Mouse (Mus musculus) stomach, embryonic 16.5 days (tissue): ENCODE measurements around the gene Inpp5f. TPM values are rescaled to one million over a fixed set of nuclear protein-coding genes. Genes with fewer than 3 reads are reported as not detected.

ENCODE experiments used
- ATAC-seq: fragments of 200-750 bp; cut with Nextera tagmentation; 2 replicates; pipeline ENCODE4 v1.8.0; 2017; ENCODE audit warnings: moderate number of reproducible peaks, moderate TSS enrichment; ENCODE audit not compliant: insufficient read depth, low FRiP score
- H3K27ac ChIP-seq: fragments of 300-500 bp; sonication (generic); 2 replicates; pipeline ENCODE4 v1.5.1; 2014; ENCODE audit warnings: low read length
- H3K27me3 ChIP-seq: fragments of 300-500 bp; sonication (generic); 2 replicates; pipeline ENCODE4 v1.6.1; 2014; ENCODE audit warnings: low read length, control low read depth, mixed read lengths; ENCODE audit not compliant: control insufficient read depth, insufficient read depth
- H3K36me3 ChIP-seq: fragments of 300-500 bp; sonication (generic); 2 replicates; pipeline ENCODE4 v1.6.1; 2014; ENCODE audit warnings: low read length; ENCODE audit not compliant: control insufficient read depth, insufficient read depth
- H3K4me1 ChIP-seq: fragments of 300-500 bp; sonication (generic); 2 replicates; pipeline ENCODE4 v1.6.1; 2014; ENCODE audit warnings: low read length, control low read depth, mixed read lengths; ENCODE audit not compliant: control insufficient read depth, insufficient read depth
- H3K4me2 ChIP-seq: fragments of 300-500 bp; sonication (generic); 2 replicates; pipeline ENCODE4 v1.6.1; 2014; ENCODE audit warnings: low read depth, low read length, mixed read lengths
- H3K4me3 ChIP-seq: fragments of 300-500 bp; sonication (generic); replicated peaks from 2 replicates; pipeline ENCODE4 v1.5.1; 2014; ENCODE audit warnings: mild to moderate bottlenecking, low read length
- H3K9ac ChIP-seq: fragments of 300-500 bp; sonication (generic); 2 replicates; pipeline ENCODE4 v1.6.1; 2014; ENCODE audit warnings: low read length
- H3K9me3 ChIP-seq: fragments of 300-500 bp; sonication (generic); replicated peaks from 2 replicates; pipeline ENCODE4 v1.6.1; 2016; ENCODE audit warnings: low read length, control low read depth; ENCODE audit not compliant: control insufficient read depth
- WGBS: fragments of 180-500 bp; shearing (Covaris S2); extraction: QIAGEN DNeasy Blood & Tissue Kit; methylation state at CpG from one replicate; pipeline ENCODE4 v1.1.7; 2014; 5-methylcytosine and 5-hydroxymethylcytosine counted together
- polyA plus RNA-seq: library from polyadenylated mRNA; unstranded; fragments of >200 nt; fragmentation: Nextera tagmentation; extraction: Ambion mirVana; gene quantifications from 2 replicates; pipeline ENCODE4 v1.2.1, GENCODE M21; 2015

Inpp5f gene
- polyA plus RNA-seq, 1 experiment from 2014 or later = 20.2 TPM

DNA sequence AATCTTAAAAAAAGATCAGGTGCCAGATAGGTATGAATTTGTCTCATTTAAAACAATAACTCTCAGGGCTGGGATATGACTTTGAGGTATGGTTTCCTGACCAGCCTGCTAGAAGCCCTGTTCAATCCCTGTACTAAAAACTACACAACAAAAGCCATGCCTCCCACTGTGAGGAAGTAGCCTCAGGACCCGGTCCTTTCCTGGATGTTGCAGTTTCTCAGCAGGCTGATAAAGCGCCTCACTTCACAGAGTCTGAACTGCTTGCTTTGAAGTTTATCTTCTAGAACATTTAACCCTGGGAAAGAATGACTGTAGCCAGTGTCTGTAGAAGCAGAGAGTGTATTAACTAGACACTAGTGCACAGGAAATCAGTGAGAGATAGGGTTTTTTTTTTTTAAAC is 57.7 kb downstream of the Inpp5f start:
- Histone ChIP-seq H3K9me3 (no peaks in the 10 kb centered on the region), H3K4me1 (peaks cover 9% of the 10 kb centered on the region), H3K4me2 (no peak overlapping the region), H3K27ac (no peak overlapping the region), H3K36me3 (peaks cover 7% of the 10 kb centered on the region; the same call in 1 of the 2 replicates), H3K9ac (no peak overlapping the region), H3K4me3 (no peak overlapping the region), H3K27me3 (no peaks in the 10 kb centered on the region)
- no peak for ATAC-seq
- 60% methylated on average over 2 of the region's 2 CpGs for WGBS

DNA sequence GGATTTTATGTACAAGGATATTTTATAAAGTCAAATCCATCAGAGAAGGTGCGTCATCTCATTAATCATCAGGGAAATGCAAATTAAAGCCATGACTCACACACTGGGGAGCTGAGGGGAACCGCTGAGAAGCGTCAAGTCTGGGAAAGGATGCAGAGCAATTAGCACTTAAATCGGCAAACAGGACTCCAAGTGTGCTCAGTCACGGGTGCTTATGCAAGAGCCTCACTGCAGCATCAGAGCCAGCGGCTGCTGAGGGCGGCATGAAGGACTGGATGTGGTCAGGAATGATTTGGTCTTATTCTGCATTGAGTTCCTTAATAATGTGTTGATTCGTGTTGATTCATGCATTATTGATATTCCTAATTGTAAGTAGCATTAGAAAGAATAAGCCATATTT is 60.8 kb downstream of the Inpp5f start:
- Histone ChIP-seq H3K4me1 (peaks cover 9% of the 10 kb centered on the region), H3K4me3 (no peak overlapping the region), H3K9me3 (no peaks in the 10 kb centered on the region), H3K4me2 (peak overlapping the region; percentile 7; the same call in 1 of the 2 replicates), H3K9ac (no peak overlapping the region), H3K27me3 (no peaks in the 10 kb centered on the region), H3K27ac (no peak overlapping the region), H3K36me3 (no peaks in the 10 kb centered on the region)
- 29% methylated on average over 8 of the region's 8 CpGs for WGBS
- ATAC-seq = no peak

DNA sequence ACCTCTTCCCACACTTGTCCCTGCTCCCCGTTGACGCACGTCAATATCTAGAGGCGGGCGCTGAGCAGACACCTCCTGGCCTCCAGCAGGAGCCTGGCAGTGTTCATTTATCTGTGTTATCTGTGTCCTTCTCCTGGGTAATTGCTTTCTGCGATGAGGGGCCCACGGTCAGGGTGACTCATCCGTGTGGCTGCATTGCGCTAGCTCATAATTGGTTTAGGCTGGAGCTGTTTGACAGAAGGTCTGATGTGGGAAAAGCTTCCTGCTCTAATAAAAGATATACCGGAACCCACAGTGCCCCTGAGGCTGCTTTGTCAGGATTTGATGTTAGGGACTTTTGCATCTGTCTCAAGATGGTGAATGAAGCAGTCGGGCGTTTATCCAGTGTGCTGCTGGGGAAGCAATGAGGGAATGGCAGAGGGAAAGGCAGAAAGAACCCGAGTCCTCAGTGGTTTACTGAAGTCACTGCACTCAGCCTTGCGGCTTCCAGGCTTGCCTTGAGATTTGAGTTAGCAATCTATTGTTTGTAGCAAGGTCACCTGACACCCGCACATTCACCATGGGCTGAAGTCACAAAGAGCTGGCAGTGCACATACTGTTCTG is 61.4 kb downstream of the Inpp5f start:
- Histone ChIP-seq H3K27ac (no peak overlapping the region), H3K36me3 (no peaks in the 10 kb centered on the region), H3K4me3 (no peak overlapping the region), H3K9me3 (no peaks in the 10 kb centered on the region), H3K9ac (no peak overlapping the region), H3K4me2 (peak overlapping the region; percentile 7; the same call in 1 of the 2 replicates), H3K27me3 (no peaks in the 10 kb centered on the region), H3K4me1 (peaks cover 9% of the 10 kb centered on the region)
- ATAC-seq = peak; percentile 64; the same call in 1 of the 2 replicates
- WGBS = 16% methylated on average over 15 of the region's 15 CpGs

DNA sequence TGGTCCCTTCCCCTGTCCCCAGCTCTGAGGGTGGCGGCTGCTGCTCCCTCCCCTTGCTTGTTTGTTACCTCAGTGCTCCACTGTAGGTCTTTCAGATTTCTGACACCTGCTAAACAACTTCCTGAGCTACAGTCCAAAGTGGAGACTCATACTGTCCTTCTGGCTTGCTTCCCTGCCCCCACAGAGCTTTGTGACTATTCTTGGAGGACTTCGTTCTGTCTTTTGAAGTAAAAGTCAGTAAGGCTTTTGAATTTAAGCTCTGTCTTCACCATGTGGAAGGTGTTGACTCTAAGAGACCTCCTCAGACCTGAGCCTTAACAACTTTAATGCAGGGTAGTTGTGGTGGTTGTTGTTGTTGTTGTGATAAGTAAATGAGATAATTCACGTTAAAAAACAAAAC is 67.4 kb downstream of the Inpp5f start:
- Histone ChIP-seq H3K4me1 (no peaks in the 10 kb centered on the region), H3K27ac (no peak overlapping the region), H3K4me2 (no peak overlapping the region), H3K36me3 (0 out of 2 replicates have a peak, but pooled peaks cover 4% of the 10 kb centered on the region), H3K4me3 (no peak overlapping the region), H3K9ac (no peak overlapping the region), H3K27me3 (no peaks in the 10 kb centered on the region), H3K9me3 (no peaks in the 10 kb centered on the region)
- ATAC-seq = no peak
- 78% methylated on average over 3 of the region's 3 CpGs for WGBS

DNA sequence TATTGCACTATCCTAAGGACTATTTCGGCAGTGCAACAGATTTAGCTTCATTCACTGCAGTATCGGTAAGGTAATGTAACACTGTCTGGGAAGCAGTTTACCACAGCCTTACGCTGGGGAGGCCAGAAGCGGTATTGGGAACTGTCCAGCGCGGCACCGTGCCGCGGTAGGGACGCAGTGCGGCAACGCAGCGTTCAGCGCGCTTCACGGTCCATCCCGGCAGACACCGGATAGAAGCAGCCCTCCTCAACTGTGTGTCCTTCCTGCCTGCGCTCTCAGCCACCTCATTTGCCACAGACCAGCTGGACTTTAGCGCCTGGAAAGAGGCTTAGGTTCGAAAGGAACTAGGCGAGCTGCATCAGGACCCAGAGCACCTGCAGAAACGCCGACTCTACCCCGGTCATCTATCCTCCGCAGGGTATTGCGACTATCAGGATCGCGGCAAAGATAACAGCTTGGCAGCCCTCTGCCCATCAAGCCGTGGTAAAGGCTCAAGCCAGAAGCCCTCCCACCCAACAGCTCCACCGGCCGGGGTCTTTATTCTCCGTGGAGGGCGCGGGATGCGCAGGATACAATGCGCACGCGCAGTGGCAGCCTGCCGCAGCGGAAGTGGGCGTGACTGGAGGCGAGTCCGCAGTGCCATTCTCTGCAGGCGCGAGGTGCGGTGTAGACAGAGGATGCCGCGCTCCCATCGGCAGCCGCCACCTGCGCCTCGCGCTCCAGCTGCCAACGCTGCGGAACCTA is 76.9 kb downstream of the Inpp5f start:
- Histone ChIP-seq H3K27ac (no peak overlapping the region), H3K9me3 (peaks cover 8% of the 10 kb centered on the region), H3K4me1 (0 out of 2 replicates have a peak, but pooled peaks cover 3% of the 10 kb centered on the region), H3K4me2 (peak overlapping the region; percentile 67), H3K27me3 (no peaks in the 10 kb centered on the region), H3K9ac (0 out of 2 replicates have a peak overlapping the region, but pooled peaks have one; percentile 11), H3K4me3 (peak overlapping the region; percentile 54), H3K36me3 (peaks cover 29% of the 10 kb centered on the region)
- peak; percentile 75 for ATAC-seq
- WGBS = 60% methylated on average over 56 of the region's 56 CpGs

DNA sequence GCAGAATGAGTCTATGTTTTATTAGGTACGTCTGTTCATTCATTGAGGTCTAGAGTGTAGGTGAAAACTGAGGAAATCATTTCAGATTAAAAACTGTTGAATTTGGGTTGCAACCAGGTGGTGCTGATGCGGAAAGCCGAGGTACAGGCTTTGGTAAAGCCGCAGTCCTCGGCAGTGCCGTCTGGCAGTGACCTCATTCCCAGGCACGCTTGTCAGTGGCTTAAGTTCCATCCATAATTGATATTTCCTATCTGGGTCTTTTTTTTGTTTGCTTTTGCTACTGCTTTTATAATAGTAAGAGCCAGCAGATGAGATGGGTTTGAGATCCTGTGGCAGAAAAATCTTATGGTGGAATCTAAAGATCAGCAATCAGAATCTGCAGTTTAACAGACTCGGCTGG is 78.2 kb downstream of the Inpp5f start:
- no peaks in the 10 kb centered on the region for H3K27me3 ChIP-seq
- 89% methylated on average over 8 of the region's 8 CpGs for WGBS
- ATAC-seq = no peak
- H3K36me3 ChIP-seq = peaks cover 24% of the 10 kb centered on the region
- H3K9me3 ChIP-seq = peaks cover 8% of the 10 kb centered on the region
- no peak overlapping the region for H3K27ac ChIP-seq
- H3K4me2 ChIP-seq = no peak overlapping the region
- no peak overlapping the region for H3K9ac ChIP-seq
- no peak overlapping the region for H3K4me3 ChIP-seq
- 0 out of 2 replicates have a peak, but pooled peaks cover 3% of the 10 kb centered on the region for H3K4me1 ChIP-seq

DNA sequence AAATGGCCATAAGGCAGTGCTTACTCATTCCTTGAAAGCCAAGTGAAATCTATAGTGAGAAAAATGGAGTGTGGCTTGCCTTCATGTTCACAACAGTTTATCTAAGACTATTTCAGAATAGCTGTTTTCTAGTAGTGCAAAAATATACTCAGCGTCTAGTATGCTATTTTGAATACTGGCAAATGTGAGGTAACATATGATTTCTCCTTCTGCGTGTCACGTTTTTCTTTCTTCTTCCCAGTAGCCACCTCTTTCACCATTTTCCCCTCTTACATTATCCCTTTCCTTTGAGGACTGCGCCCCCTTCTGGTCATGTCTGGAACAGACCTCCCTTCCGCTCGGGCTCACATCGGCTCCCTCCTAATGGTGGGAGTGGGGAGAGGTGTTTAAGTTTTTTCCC is 78.9 kb downstream of the Inpp5f start:
- Histone ChIP-seq H3K9me3 (peaks cover 8% of the 10 kb centered on the region), H3K27ac (no peak overlapping the region), H3K36me3 (peaks cover 24% of the 10 kb centered on the region), H3K4me2 (no peak overlapping the region), H3K27me3 (no peaks in the 10 kb centered on the region), H3K9ac (no peak overlapping the region), H3K4me1 (0 out of 2 replicates have a peak, but pooled peaks cover 3% of the 10 kb centered on the region), H3K4me3 (no peak overlapping the region)
- ATAC-seq = peak; percentile 65; the same call in 1 of the 2 replicates
- WGBS = 17% methylated on average over 7 of the region's 7 CpGs

DNA sequence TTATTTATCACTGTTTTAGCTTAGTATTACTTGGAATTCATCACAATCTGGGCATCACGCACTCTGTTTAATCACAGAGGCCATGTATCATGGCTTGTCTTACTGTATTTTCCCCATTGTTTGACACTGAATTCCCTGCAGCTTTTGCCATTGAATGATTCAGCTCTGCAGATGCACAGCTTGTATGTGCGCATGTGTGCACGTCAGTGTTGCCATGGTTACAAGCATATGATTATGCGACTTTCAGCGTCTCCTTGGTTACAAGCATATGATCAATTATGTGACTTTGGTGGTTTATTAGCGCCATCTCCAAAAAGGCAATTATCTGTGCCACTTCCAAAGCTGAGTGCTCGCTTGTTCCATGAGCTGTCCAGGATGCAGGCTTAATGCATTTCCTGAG is 79.7 kb downstream of the Inpp5f start:
- 69% methylated on average over 7 of the region's 7 CpGs for WGBS
- ATAC-seq = no peak
- no peak overlapping the region for H3K9ac ChIP-seq
- no peak overlapping the region for H3K4me3 ChIP-seq
- no peak overlapping the region for H3K4me2 ChIP-seq
- H3K36me3 ChIP-seq = peaks cover 17% of the 10 kb centered on the region
- 0 out of 2 replicates have a peak, but pooled peaks cover 3% of the 10 kb centered on the region for H3K4me1 ChIP-seq
- H3K27ac ChIP-seq = no peak overlapping the region
- peaks cover 8% of the 10 kb centered on the region for H3K9me3 ChIP-seq
- no peaks in the 10 kb centered on the region for H3K27me3 ChIP-seq

DNA sequence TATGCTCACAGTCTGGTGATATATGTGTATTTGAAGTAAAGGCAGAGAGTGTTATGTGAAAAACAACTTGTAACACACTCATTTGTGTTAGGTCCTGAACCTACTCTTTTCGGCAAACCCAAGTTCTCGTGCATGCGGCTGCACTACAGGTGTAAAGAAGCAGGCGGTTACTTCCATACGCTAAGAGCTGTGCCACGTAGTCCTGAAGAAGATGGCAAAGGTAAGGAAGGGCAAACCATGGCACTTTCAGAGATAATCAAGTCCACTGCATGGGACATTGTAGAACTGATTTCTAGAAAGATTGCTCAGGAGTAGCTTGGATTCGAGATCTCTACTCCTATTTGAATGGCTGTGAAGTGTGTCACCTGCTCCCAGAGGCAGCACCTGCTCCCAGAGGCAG is 81.0 kb downstream of the Inpp5f start:
- H3K27ac ChIP-seq = no peak overlapping the region
- H3K4me3 ChIP-seq = no peak overlapping the region
- peaks cover 8% of the 10 kb centered on the region for H3K9me3 ChIP-seq
- no peaks in the 10 kb centered on the region for H3K27me3 ChIP-seq
- 91% methylated on average over 7 of the region's 7 CpGs for WGBS
- H3K36me3 ChIP-seq = peaks cover 14% of the 10 kb centered on the region
- H3K4me1 ChIP-seq = 0 out of 2 replicates have a peak, but pooled peaks cover 3% of the 10 kb centered on the region
- H3K4me2 ChIP-seq = no peak overlapping the region
- no peak overlapping the region for H3K9ac ChIP-seq
- ATAC-seq = no peak
